Mouse (Mus musculus): ENCODE measurements around the gene Msx3. TPM values are rescaled to one million over a fixed set of nuclear protein-coding genes. Genes with fewer than 3 reads are reported as not detected.

Msx3 gene
- polyA plus RNA-seq, 1 experiment from 2014 or later = 16.6 TPM

GRCm38 (mm10) chr7:140070042-140070711 lies 21.3 kb upstream of the Msx3 start:
- H3K4me1 ChIP-seq = peaks cover 10% of the 10 kb centered on the region
- WGBS = 33% methylated on average over 39 of the region's 39 CpGs
- H3K4me3 ChIP-seq = peak overlapping the region; percentile 44
- H3K36me3 ChIP-seq = no peaks in the 10 kb centered on the region
- H3K27ac ChIP-seq (replicated peaks) = peak overlapping the region; percentile 65
- peaks cover 90% of the 10 kb centered on the region for H3K27me3 ChIP-seq (ENCODE audit: low read depth, poor library complexity, severe bottlenecking)
- peak; percentile 45 for DNase-seq (ENCODE audit: low spot score)
- H3K9me3 ChIP-seq (replicated peaks) = no peaks in the 10 kb centered on the region

GRCm38 (mm10) chr7:140067397-140067796 lies 18.5 kb upstream of the Msx3 start:
- DNase-seq (ENCODE audit: low spot score) = no peak
- no peak overlapping the region for H3K27ac ChIP-seq (replicated peaks)
- peaks cover 24% of the 10 kb centered on the region for H3K4me1 ChIP-seq
- WGBS = 72% methylated on average over 6 of the region's 6 CpGs
- H3K4me3 ChIP-seq = no peak overlapping the region
- H3K27me3 ChIP-seq (ENCODE audit: low read depth, poor library complexity, severe bottlenecking) = peaks cover 100% of the 10 kb centered on the region
- no peaks in the 10 kb centered on the region for H3K9me3 ChIP-seq (replicated peaks)
- H3K36me3 ChIP-seq = no peaks in the 10 kb centered on the region

- peak; percentile 71 for DNase-seq (ENCODE audit: low spot score)
- Histone ChIP-seq H3K27ac (replicated peaks) (no peak overlapping the region), H3K4me3 (no peak overlapping the region), H3K9me3 (replicated peaks) (no peaks in the 10 kb centered on the region), H3K27me3 (ENCODE audit: low read depth, poor library complexity, severe bottlenecking) (peaks cover 100% of the 10 kb centered on the region), H3K4me1 (peaks cover 59% of the 10 kb centered on the region), H3K36me3 (no peaks in the 10 kb centered on the region)
- 16% methylated on average over 7 of the region's 7 CpGs for WGBS
Observed at GRCm38 (mm10) chr7:140063092-140063491, 14.2 kb upstream of the Msx3 start.

DNA sequence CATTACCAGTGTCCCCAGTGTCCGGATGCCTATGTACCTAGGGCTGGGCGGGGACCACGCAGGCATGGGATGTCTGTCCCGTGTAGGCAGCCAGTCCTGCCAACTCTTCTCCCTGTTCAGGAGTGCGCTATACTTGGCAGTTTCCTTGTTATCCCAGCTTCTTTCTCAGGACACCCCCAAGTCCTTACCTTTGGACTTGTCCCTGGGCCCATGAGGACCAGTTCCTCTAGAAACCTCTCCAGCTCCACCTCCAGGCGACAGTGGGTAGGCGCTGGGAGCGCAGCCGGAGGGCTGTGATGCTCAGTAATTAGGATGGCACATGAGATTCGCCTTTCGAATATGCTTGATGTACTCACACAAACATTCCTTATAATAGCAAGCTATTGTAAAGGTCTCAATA lies 13.4 kb upstream of the Msx3 start:
- Histone ChIP-seq H3K27ac (replicated peaks) (no peak overlapping the region), H3K36me3 (no peaks in the 10 kb centered on the region), H3K9me3 (replicated peaks) (no peaks in the 10 kb centered on the region), H3K4me1 (peaks cover 67% of the 10 kb centered on the region), H3K27me3 (ENCODE audit: low read depth, poor library complexity, severe bottlenecking) (peaks cover 100% of the 10 kb centered on the region), H3K4me3 (peak overlapping the region; percentile 52)
- DNase-seq (ENCODE audit: low spot score) = peak; percentile 52
- WGBS = 9% methylated on average over 11 of the region's 11 CpGs

- peaks cover 72% of the 10 kb centered on the region for H3K4me1 ChIP-seq
- H3K4me3 ChIP-seq = peak overlapping the region; percentile 52
- peak overlapping the region; percentile 81 for H3K27ac ChIP-seq (replicated peaks)
- peak; percentile 25 for DNase-seq (ENCODE audit: low spot score)
- under 1% methylated on average over 6 of the region's 6 CpGs for WGBS
- H3K36me3 ChIP-seq = no peaks in the 10 kb centered on the region
- H3K9me3 ChIP-seq (replicated peaks) = no peaks in the 10 kb centered on the region
- H3K27me3 ChIP-seq (ENCODE audit: low read depth, poor library complexity, severe bottlenecking) = peaks cover 100% of the 10 kb centered on the region
Observed at GRCm38 (mm10) chr7:140061832-140062130, 12.9 kb upstream of the Msx3 start.

DNA sequence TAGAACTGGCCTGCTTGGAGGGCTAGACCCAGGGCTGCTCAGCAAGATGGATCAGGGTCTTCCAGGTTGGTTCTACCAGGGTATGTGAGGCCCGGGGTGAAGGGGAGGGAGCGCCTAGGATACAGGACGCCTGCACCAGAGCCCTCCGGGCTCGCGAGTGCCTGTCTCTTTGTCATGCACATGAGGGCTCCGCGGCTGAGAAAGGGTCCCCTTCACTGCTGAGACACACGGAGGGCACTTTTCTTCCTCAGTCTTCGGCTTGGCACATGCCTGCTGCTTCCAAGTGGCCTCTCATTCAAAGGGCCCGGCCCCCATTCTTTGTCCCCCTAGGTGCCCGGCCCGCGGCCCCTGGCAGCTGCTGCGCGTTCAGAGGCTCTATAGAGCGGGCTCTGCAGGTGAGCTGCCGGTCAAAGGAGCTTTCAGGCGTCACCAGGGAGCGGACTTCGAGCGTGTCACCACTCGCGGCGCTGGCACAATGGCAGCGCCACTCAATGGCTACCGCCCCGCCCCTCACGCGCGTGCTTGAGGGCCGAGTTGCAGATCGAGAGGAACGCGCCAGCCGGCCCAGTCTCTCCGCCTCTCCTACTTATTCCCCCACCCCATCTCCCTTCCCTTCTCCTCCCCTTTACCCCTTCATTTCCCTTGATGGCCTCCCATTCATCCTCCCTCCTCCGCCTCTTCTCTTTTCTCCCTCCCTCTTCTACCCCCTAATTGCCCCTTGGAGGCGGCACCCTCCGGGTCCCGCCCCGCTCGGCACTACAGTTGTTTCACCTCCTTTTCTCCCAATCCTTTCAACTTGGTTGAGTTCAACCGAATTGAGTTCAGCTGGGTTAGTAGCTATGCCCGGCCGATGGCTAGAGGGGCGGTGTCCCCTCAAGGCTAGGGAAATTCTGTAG lies 12.3 kb upstream of the Msx3 start:
- 0% methylated on average over 45 of the region's 47 CpGs for WGBS
- H3K27me3 ChIP-seq (ENCODE audit: low read depth, poor library complexity, severe bottlenecking) = peaks cover 100% of the 10 kb centered on the region
- peak overlapping the region; percentile 81 for H3K27ac ChIP-seq (replicated peaks)
- H3K4me3 ChIP-seq = peak overlapping the region; percentile 52
- peak; percentile 77 for DNase-seq (ENCODE audit: low spot score)
- H3K36me3 ChIP-seq = no peaks in the 10 kb centered on the region
- H3K4me1 ChIP-seq = peaks cover 77% of the 10 kb centered on the region
- H3K9me3 ChIP-seq (replicated peaks) = no peaks in the 10 kb centered on the region

GRCm38 (mm10) chr7:140059601-140060000 lies 10.7 kb upstream of the Msx3 start:
- Histone ChIP-seq H3K36me3 (no peaks in the 10 kb centered on the region), H3K27me3 (ENCODE audit: low read depth, poor library complexity, severe bottlenecking) (peaks cover 100% of the 10 kb centered on the region), H3K4me1 (peaks cover 70% of the 10 kb centered on the region), H3K4me3 (0 out of 2 replicates have a peak overlapping the region, but pooled peaks have one; percentile 52), H3K27ac (replicated peaks) (no peak overlapping the region), H3K9me3 (replicated peaks) (no peaks in the 10 kb centered on the region)
- peak; percentile 76 for DNase-seq (ENCODE audit: low spot score)
- WGBS = 4% methylated on average over 4 of the region's 4 CpGs

GRCm38 (mm10) chr7:140058528-140058927 lies 9.6 kb upstream of the Msx3 start:
- 8% methylated on average over 7 of the region's 7 CpGs for whole genome bisulfite sequencing

GRCm38 (mm10) chr7:140057413-140058407 lies 8.8 kb upstream of the Msx3 start:
- peaks cover 100% of the 10 kb centered on the region for H3K27me3 ChIP-seq (ENCODE audit: low read depth, poor library complexity, severe bottlenecking)
- peak overlapping the region; percentile 56 for H3K4me3 ChIP-seq
- H3K27ac ChIP-seq (replicated peaks) = peak overlapping the region; percentile 93
- peaks cover 64% of the 10 kb centered on the region for H3K4me1 ChIP-seq
- no peaks in the 10 kb centered on the region for H3K9me3 ChIP-seq (replicated peaks)
- no peaks in the 10 kb centered on the region for H3K36me3 ChIP-seq
- 2% methylated on average over 53 of the region's 53 CpGs for WGBS
- peak; percentile 91 for DNase-seq (ENCODE audit: low spot score)

More at GRCm38 (mm10) chr7:140058528-140058927, 9.6 kb upstream of the Msx3 start:
- Histone ChIP-seq H3K27me3 (ENCODE audit: low read depth, poor library complexity, severe bottlenecking) (peaks cover 100% of the 10 kb centered on the region), H3K27ac (replicated peaks) (peak overlapping the region; percentile 93), H3K36me3 (no peaks in the 10 kb centered on the region), H3K4me3 (peak overlapping the region; percentile 56), H3K4me1 (peaks cover 67% of the 10 kb centered on the region), H3K9me3 (replicated peaks) (no peaks in the 10 kb centered on the region)
- DNase-seq (ENCODE audit: low spot score) = no peak

GRCm38 (mm10) chr7:140054124-140054523 lies 5.2 kb upstream of the Msx3 start:
- WGBS = 80% methylated on average over 4 of the region's 4 CpGs

GRCm38 (mm10) chr7:140049115-140049689 lies 313 bp upstream of the Msx3 start:
- no peaks in the 10 kb centered on the region for H3K9me3 ChIP-seq (replicated peaks)
- H3K4me1 ChIP-seq = peaks cover 31% of the 10 kb centered on the region
- H3K36me3 ChIP-seq = no peaks in the 10 kb centered on the region
- DNase-seq (ENCODE audit: low spot score) = peak; percentile 62
- H3K27me3 ChIP-seq (ENCODE audit: low read depth, poor library complexity, severe bottlenecking) = peaks cover 100% of the 10 kb centered on the region
- peak overlapping the region; percentile 51 for H3K4me3 ChIP-seq
- no peak overlapping the region for H3K27ac ChIP-seq (replicated peaks)
- WGBS = under 1% methylated on average over 34 of the region's 34 CpGs

More at GRCm38 (mm10) chr7:140054124-140054523, 5.2 kb upstream of the Msx3 start:
- H3K36me3 ChIP-seq = no peaks in the 10 kb centered on the region
- no peak overlapping the region for H3K27ac ChIP-seq (replicated peaks)
- H3K27me3 ChIP-seq (ENCODE audit: low read depth, poor library complexity, severe bottlenecking) = peaks cover 100% of the 10 kb centered on the region
- H3K4me3 ChIP-seq = no peak overlapping the region
- no peaks in the 10 kb centered on the region for H3K9me3 ChIP-seq (replicated peaks)
- H3K4me1 ChIP-seq = peaks cover 40% of the 10 kb centered on the region
- DNase-seq (ENCODE audit: low spot score) = no peak
